Mouse (Mus musculus): ENCODE data around the gene Eef2kmt. TPM values are rescaled to one million over a fixed set of nuclear protein-coding genes. Genes with fewer than 3 reads are reported as not detected.

Eef2kmt gene
- polyA plus RNA-seq, 1 experiment, result 17.0 TPM

GRCm38 (mm10) chr16:5203668-5204433, 51.9 kb downstream of the Eef2kmt start, which contains the start of gene Nagpa:
Gene Nagpa, minus strand, starts transcription at chr16:5204012.
- H3K27ac ChIP-seq (ENCODE audit: insufficient read depth, low read length), result no peak within 1 kb of the TSS
- TF ChIP-seq CTCF (IDR thresholded peaks at IDR 0.05; ENCODE audit: borderline replicate concordance, insufficient read depth, low read length) (no peak), POLR2A (IDR thresholded peaks at IDR 0.05; ENCODE audit: low read depth, low read length) (peak; percentile 61)
- peaks cover 3% of the 10 kb centered on the region; the same call in 1 of the 2 replicates for H3K4me1 ChIP-seq (ENCODE audit: control insufficient read depth, insufficient read depth, low read length)
- peak within 1 kb of the TSS; percentile 79 for H3K4me3 ChIP-seq (ENCODE audit: insufficient read depth, low read length)

- peak overlapping the region; percentile 79 for H3K4me3 ChIP-seq (ENCODE audit: insufficient read depth, low read length)
- no peak for TF ChIP-seq POLR2A (IDR thresholded peaks at IDR 0.05; ENCODE audit: low read depth, low read length)
- peaks cover 3% of the 10 kb centered on the region; the same call in 1 of the 2 replicates for H3K4me1 ChIP-seq (ENCODE audit: control insufficient read depth, insufficient read depth, low read length)
- H3K27ac ChIP-seq (ENCODE audit: insufficient read depth, low read length), result no peak overlapping the region
Measured at GRCm38 (mm10) chr16:5203200-5203599, 52.6 kb downstream of the Eef2kmt start.

DNA sequence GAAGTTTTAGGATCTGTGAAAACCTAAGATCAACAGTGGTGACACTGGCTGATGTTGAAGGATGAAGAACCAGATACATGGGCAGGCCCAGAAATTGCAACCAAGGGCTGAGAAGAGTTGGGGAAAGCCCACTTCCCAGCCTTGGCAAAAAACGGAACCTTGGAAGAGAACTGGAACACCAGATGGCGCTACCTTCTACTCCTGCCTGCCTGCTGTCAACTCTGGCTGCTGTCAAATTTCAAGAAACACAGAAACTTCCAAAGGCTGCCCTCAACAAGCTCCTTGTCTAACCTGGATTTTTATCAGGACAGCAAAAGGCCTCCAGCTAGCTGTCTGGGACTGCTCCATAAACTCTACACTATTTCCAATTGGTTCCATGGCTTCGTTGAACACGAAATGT, 53.1 kb downstream of the Eef2kmt start:
- peak; percentile 64; the same call in 1 of the 2 replicates for TF ChIP-seq CTCF (IDR thresholded peaks at IDR 0.05; ENCODE audit: borderline replicate concordance, insufficient read depth, low read length)
- no peak for TF ChIP-seq POLR2A (IDR thresholded peaks at IDR 0.05; ENCODE audit: low read depth, low read length)
- H3K4me3 ChIP-seq (ENCODE audit: insufficient read depth, low read length), result peak overlapping the region; percentile 79
- H3K27ac ChIP-seq (ENCODE audit: insufficient read depth, low read length), result no peak overlapping the region
- H3K4me1 ChIP-seq (ENCODE audit: control insufficient read depth, insufficient read depth, low read length), result peaks cover 3% of the 10 kb centered on the region; the same call in 1 of the 2 replicates

- Histone ChIP-seq H3K4me1 (ENCODE audit: control insufficient read depth, insufficient read depth, low read length) (no peaks in the 10 kb centered on the region), H3K27ac (ENCODE audit: insufficient read depth, low read length) (no peak overlapping the region), H3K4me3 (ENCODE audit: insufficient read depth, low read length) (no peak overlapping the region)
- TF ChIP-seq POLR2A (IDR thresholded peaks at IDR 0.05; ENCODE audit: low read depth, low read length), result no peak
- TF ChIP-seq CTCF (IDR thresholded peaks at IDR 0.05; ENCODE audit: borderline replicate concordance, insufficient read depth, low read length), result no peak
Measured at GRCm38 (mm10) chr16:5195080-5195479, 60.7 kb downstream of the Eef2kmt start.

Other genes with a start within 250 kb of the Eef2kmt start
- not detected in 2 replicates for gene Smim22, start 248.7 kb downstream of the Eef2kmt start, polyA plus RNA-seq (2011; ENCODE audit: insufficient read length, low read depth, missing spikeins)
- gene Rogdi, start 242.4 kb downstream of the Eef2kmt start, polyA plus RNA-seq (2011; ENCODE audit: insufficient read length, low read depth, missing spikeins), result 14.5 and 14.7 TPM in 2 replicates
- gene Glyr1, start 206.1 kb downstream of the Eef2kmt start, polyA plus RNA-seq (2011; ENCODE audit: insufficient read length, low read depth, missing spikeins), result 68.0 and 69.9 TPM in 2 replicates
- 23.8 and 30.7 TPM in 2 replicates for gene Ubn1, start 205.9 kb downstream of the Eef2kmt start, polyA plus RNA-seq (2011; ENCODE audit: insufficient read length, low read depth, missing spikeins)
- 0.20 and 0.33 TPM in 2 replicates for gene Ppl, start 123.6 kb downstream of the Eef2kmt start, polyA plus RNA-seq (2011; ENCODE audit: insufficient read length, low read depth, missing spikeins)
- gene Sec14l5, start 108.9 kb downstream of the Eef2kmt start, polyA plus RNA-seq (2011; ENCODE audit: insufficient read length, low read depth, missing spikeins), result not detected in 2 replicates
- gene Nagpa, start 52.0 kb downstream of the Eef2kmt start, polyA plus RNA-seq (2011; ENCODE audit: insufficient read length, low read depth, missing spikeins), result 11.6 and 13.8 TPM in 2 replicates
- gene AU021092, start 33.7 kb downstream of the Eef2kmt start, polyA plus RNA-seq (2011; ENCODE audit: insufficient read length, low read depth, missing spikeins), result not detected in 2 replicates
- 20.6 TPM in 2 replicates for gene Alg1, start 22.4 kb downstream of the Eef2kmt start, polyA plus RNA-seq (2011; ENCODE audit: insufficient read length, low read depth, missing spikeins)